Mouse (Mus musculus): Measurements from ENCODE around the gene Mboat2. TPM values are rescaled to one million over a fixed set of nuclear protein-coding genes. Genes with fewer than 3 reads are reported as not detected.

Gene Mboat2
- polyA plus RNA-seq, 1 experiment from 2014 or later, result 72.5 TPM

DNA sequence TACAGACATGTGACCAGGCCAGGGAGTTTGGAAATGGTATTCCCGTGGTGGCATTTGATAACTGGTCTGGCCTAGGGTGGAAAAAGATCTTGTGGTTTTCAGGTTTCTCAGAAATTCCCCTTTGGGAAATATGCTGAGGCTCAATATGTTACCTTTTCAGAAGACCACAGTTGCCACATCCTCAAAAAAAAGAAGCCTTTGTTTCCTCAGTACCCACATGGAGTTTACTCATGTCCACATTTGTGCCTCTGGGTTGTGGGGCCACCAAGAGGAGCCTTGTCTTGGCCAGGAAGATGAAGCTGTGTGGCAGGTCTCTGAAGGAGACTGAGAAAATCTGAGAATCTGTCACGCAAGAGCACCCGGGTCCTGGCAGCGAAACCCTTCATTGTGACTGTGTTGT, 38.0 kb downstream of the Mboat2 start:
- WGBS, result 93% methylated on average over 4 of the region's 4 CpGs
- no peaks in the 10 kb centered on the region for H3K9me3 ChIP-seq
- no peak overlapping the region for H3K9ac ChIP-seq (replicated peaks)
- no peak for ATAC-seq (replicated peaks)
- no peak overlapping the region for H3K4me3 ChIP-seq
- no peaks in the 10 kb centered on the region for H3K27me3 ChIP-seq
- no peaks in the 10 kb centered on the region for H3K36me3 ChIP-seq
- H3K27ac ChIP-seq (replicated peaks), result no peak overlapping the region
- no peak overlapping the region for H3K4me2 ChIP-seq (replicated peaks)
- H3K4me1 ChIP-seq, result peaks cover 12% of the 10 kb centered on the region

DNA sequence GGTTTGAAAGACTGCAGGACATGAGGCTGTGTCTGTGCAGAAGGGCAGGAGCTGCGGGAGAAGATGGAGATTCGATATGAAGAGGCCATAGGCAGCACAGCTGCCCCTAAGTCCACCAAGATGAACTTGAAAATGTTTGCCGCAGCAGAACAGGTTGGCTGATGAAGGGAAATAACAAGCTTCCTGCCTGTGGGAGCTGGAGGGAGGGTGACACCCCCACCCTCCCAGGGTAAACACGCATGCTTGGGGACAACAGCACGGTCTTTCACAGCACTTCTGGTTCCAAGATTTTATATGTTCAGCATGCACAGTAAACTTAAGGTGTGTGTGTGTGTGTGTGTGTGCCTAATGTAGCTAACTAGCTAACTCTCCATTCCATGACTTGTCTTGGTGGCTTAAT, 38.6 kb downstream of the Mboat2 start:
- H3K27ac ChIP-seq (replicated peaks), result no peak overlapping the region
- WGBS, result 89% methylated on average over 5 of the region's 5 CpGs

DNA sequence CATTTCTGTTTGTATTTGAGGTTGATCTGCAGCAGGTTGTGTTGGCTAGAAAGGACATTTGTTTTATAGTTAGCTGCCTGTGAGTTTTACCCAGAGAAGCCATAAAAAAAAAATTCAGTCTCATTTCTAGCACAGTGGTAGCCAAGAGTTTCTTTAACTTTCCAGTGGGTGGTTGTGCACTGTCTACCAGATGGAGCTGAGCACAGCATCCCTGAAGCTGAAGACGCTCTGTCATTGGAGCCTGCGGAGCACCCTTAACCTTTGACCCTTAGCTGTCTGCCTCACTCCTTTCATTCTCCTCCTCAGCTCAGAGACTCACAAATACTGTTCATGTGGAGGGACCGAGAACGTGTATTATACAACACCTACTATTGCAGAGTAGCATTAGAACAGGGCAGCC, 40.2 kb downstream of the Mboat2 start:
- no peaks in the 10 kb centered on the region for H3K36me3 ChIP-seq
- peaks cover 10% of the 10 kb centered on the region for H3K4me1 ChIP-seq
- H3K27me3 ChIP-seq, result no peaks in the 10 kb centered on the region
- ATAC-seq (replicated peaks), result no peak; the same call in 1 of the 2 replicates
- no peak overlapping the region for H3K4me2 ChIP-seq (replicated peaks)
- no peaks in the 10 kb centered on the region for H3K9me3 ChIP-seq
- 57% methylated on average over 4 of the region's 4 CpGs for WGBS
- H3K9ac ChIP-seq (replicated peaks), result no peak overlapping the region
- H3K27ac ChIP-seq (replicated peaks), result no peak overlapping the region
- H3K4me3 ChIP-seq, result no peak overlapping the region

More for the DNA sequence above, 38.6 kb downstream of the Mboat2 start:
- Histone ChIP-seq H3K9ac (replicated peaks) (no peak overlapping the region), H3K9me3 (no peaks in the 10 kb centered on the region), H3K4me1 (peaks cover 10% of the 10 kb centered on the region), H3K36me3 (no peaks in the 10 kb centered on the region), H3K4me3 (no peak overlapping the region), H3K27me3 (no peaks in the 10 kb centered on the region), H3K4me2 (replicated peaks) (no peak overlapping the region)
- ATAC-seq (replicated peaks), result no peak

DNA sequence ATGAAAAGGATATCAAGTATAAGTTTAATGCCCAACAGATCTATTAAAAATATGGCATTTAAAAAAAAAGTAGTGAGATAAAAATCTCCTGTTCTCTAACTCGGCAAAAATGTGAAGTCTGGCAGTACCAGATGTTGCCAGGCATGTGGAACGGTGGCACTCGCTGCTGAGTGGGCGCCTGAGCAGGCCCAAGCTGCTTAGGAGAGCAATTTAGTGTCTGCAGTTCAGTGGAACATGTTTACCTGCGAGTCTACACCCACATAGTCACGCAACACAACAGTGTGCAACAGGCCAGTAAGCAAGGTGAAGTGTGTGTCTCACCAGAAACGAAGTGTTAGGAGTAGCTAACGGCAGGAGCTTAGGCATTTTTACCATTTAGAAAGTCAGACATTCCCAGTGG, 41.6 kb downstream of the Mboat2 start:
- Histone ChIP-seq H3K27me3 (no peaks in the 10 kb centered on the region), H3K9me3 (no peaks in the 10 kb centered on the region), H3K27ac (replicated peaks) (no peak overlapping the region), H3K9ac (replicated peaks) (no peak overlapping the region), H3K36me3 (no peaks in the 10 kb centered on the region), H3K4me3 (no peak overlapping the region), H3K4me2 (replicated peaks) (no peak overlapping the region), H3K4me1 (peaks cover 13% of the 10 kb centered on the region)
- ATAC-seq (replicated peaks), result 0 out of 2 replicates have a peak, but pooled peaks have one; percentile 6
- 83% methylated on average over 8 of the region's 8 CpGs for WGBS

DNA sequence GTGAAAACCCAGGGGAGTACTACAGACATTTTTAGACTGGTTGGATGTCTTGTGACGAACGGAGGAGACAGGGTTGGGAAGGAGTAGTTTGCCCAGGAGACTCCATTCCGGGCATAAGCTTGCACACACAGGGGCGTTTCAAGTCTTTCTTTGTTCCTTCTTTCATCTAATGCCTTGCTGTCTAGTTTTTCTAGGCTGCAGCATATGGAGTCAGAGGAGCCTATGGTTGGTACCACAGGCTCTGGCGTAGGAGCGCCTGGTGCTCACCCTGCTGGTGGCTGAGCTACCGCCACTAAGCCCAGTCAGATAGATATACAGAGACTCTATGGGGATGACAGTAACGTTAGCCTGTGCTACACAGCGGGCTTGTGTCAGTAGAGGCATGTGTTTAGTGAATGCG, 42.0 kb downstream of the Mboat2 start:
- Histone ChIP-seq H3K27me3 (no peaks in the 10 kb centered on the region), H3K4me3 (no peak overlapping the region), H3K9ac (replicated peaks) (no peak overlapping the region), H3K27ac (replicated peaks) (peak overlapping the region; percentile 54; the same call in 1 of the 2 replicates), H3K4me2 (replicated peaks) (no peak overlapping the region), H3K4me1 (peaks cover 16% of the 10 kb centered on the region), H3K9me3 (no peaks in the 10 kb centered on the region), H3K36me3 (no peaks in the 10 kb centered on the region)
- 77% methylated on average over 10 of the region's 10 CpGs for WGBS
- ATAC-seq (replicated peaks), result peak; percentile 57

DNA sequence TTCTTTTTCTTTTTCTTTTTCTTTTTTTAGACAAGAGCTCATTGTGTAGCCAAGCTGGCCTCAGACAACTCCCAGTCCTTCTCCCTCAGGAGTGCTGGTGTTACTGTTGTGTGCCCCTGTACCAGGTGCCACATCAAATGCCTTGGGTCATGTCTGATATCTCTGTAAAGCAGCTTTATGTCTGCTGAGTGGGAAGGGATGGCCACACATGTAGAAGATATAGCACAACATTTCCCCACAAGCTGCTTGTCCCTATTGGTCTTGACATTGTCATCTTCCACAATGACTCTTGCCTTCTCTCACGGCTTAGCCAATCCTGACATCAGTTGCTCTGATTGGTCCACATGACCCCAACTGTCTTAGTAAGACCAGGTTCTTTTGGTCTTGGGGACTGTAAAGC, 45.2 kb downstream of the Mboat2 start:
- WGBS, result 76% methylated on average over 1 of the region's 1 CpGs

DNA sequence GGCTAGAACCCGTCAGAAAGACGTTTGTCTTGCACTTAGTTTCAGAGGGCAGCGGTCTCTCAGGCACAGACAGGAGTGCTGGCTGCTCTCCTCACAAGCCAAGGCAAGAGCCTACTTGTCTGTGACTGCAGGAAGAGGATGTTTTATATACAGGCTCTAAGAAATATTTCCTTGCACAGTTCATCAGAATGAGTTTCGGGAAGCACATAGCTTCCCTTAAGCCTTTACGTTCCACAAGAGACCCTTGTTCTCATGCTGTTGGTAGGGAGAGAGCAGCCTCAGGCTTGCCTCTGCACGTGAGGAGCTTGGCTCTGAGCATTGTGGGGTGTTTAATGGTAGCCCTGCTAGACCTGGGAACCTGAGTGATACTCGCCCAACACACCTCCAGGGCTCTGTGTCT, 46.6 kb downstream of the Mboat2 start:
- no peaks in the 10 kb centered on the region for H3K9me3 ChIP-seq
- H3K4me2 ChIP-seq (replicated peaks), result no peak overlapping the region
- H3K4me3 ChIP-seq, result no peak overlapping the region
- H3K36me3 ChIP-seq, result no peaks in the 10 kb centered on the region
- no peak for ATAC-seq (replicated peaks)
- H3K27me3 ChIP-seq, result no peaks in the 10 kb centered on the region
- H3K9ac ChIP-seq (replicated peaks), result no peak overlapping the region
- H3K27ac ChIP-seq (replicated peaks), result no peak overlapping the region
- WGBS, result 74% methylated on average over 7 of the region's 7 CpGs
- H3K4me1 ChIP-seq, result peaks cover 8% of the 10 kb centered on the region

More for the DNA sequence above, 45.2 kb downstream of the Mboat2 start:
- H3K27me3 ChIP-seq, result no peaks in the 10 kb centered on the region
- no peak for ATAC-seq (replicated peaks)
- no peak overlapping the region for H3K4me3 ChIP-seq
- no peak overlapping the region for H3K27ac ChIP-seq (replicated peaks)
- peaks cover 12% of the 10 kb centered on the region for H3K4me1 ChIP-seq
- no peaks in the 10 kb centered on the region for H3K36me3 ChIP-seq
- H3K4me2 ChIP-seq (replicated peaks), result no peak overlapping the region
- no peaks in the 10 kb centered on the region for H3K9me3 ChIP-seq
- H3K9ac ChIP-seq (replicated peaks), result no peak overlapping the region

DNA sequence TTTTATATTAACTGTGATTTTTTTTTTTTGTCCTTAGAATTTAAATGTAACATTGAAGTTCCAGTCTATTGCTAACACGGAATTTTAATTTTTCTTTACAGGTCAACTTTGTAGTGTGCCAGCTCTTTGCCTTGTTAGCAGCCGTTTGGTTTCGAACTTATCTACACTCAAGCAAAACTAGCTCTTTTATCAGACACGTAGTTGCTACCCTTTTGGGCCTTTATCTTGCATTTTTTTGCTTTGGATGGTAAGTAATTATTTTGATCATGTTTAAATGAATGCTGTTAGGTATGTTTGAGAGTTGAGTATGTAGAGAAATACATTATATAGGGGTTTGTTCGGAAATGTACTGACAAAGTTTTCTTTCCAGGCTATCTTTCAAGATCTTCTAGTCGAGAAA, 47.4 kb downstream of the Mboat2 start:
- Histone ChIP-seq H3K27ac (replicated peaks) (no peak overlapping the region), H3K9me3 (no peaks in the 10 kb centered on the region), H3K4me1 (peaks cover 6% of the 10 kb centered on the region; the same call in 1 of the 2 replicates), H3K36me3 (peaks cover 6% of the 10 kb centered on the region), H3K4me2 (replicated peaks) (no peak overlapping the region), H3K9ac (replicated peaks) (no peak overlapping the region), H3K27me3 (no peaks in the 10 kb centered on the region), H3K4me3 (no peak overlapping the region)
- WGBS, result 87% methylated on average over 6 of the region's 6 CpGs
- ATAC-seq (replicated peaks), result no peak

DNA sequence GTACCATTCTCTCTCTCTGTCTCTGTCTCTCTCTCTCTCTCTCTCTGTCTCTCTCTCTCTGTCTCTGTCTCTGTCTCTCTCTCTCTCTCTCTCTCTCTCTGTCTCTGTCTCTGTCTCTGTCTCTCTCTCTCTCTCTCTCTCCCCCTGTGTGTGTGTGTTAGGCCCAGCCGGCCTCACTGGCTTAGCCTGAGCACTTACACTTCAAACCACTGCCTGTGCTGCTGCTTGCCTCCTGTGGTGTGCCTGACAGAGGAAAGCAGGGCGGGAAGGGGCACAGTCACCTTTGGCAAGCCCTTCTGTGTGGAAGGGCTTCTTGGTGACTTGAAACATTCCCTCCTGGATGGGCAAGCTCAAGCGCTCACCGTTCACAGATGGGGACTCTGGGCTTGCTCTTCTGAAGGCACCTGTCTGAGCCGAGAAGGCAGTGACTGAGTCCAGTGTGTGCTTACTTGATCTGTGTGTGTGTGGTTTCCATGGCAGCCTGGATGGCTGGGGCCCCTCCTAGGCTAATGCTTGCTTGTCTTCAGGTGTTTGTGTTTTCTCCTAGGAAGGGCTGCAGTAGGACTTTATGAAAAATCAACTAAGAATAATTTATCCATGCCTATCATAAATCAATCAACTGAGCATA, 48.2 kb downstream of the Mboat2 start:
- Histone ChIP-seq H3K4me3 (no peak overlapping the region), H3K4me1 (peaks cover 6% of the 10 kb centered on the region; the same call in 1 of the 2 replicates), H3K9ac (replicated peaks) (no peak overlapping the region), H3K27me3 (no peaks in the 10 kb centered on the region), H3K9me3 (no peaks in the 10 kb centered on the region), H3K27ac (replicated peaks) (no peak overlapping the region), H3K36me3 (peaks cover 13% of the 10 kb centered on the region), H3K4me2 (replicated peaks) (no peak overlapping the region)
- no peak for ATAC-seq (replicated peaks)
- WGBS, result 45% methylated on average over 5 of the region's 5 CpGs

DNA sequence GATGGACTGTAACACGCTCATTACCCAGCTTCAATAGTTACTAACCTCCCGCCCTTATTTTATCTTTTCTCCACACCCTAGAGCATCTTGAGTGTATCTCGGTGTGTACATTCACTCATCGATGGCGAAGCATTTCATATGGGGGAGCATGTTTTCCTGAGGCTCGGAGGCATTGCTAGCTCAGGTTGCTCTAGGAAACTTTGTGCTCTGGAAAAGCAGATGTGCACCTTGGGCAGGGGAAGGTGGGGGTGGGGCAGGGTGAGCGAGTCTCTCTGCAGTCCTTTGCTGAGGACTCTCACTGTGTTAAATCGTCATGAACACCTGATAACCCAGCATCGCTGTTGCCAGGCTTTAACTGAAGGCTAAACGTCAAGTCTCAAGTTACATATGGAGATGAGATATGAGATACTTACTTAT, 48.9 kb downstream of the Mboat2 start:
- Histone ChIP-seq H3K9me3 (no peaks in the 10 kb centered on the region), H3K27me3 (no peaks in the 10 kb centered on the region), H3K9ac (replicated peaks) (no peak overlapping the region), H3K4me3 (no peak overlapping the region), H3K4me2 (replicated peaks) (no peak overlapping the region), H3K27ac (replicated peaks) (no peak overlapping the region), H3K36me3 (peaks cover 20% of the 10 kb centered on the region), H3K4me1 (peaks cover 6% of the 10 kb centered on the region; the same call in 1 of the 2 replicates)
- 87% methylated on average over 10 of the region's 10 CpGs for WGBS
- no peak for ATAC-seq (replicated peaks)

DNA sequence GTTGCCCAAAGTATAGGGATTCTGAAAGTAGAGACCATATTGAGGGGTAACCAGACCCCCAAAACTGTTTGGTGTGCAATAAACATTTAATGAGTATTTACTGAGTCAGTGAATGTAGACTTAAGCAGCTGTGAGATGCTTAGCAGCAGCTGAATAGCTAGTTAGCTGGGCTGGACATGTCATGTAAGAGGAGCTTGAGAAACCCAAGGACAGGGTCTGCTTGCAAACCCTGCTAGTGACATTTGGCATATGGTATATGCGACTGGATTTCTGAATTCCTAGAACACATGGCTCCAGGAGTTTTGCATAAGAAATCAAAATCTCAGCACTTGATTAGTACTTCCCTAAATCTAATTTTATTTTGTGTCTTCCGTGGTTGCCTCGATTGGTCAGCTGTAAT, 52.6 kb downstream of the Mboat2 start:
- WGBS, result 92% methylated on average over 3 of the region's 3 CpGs

DNA sequence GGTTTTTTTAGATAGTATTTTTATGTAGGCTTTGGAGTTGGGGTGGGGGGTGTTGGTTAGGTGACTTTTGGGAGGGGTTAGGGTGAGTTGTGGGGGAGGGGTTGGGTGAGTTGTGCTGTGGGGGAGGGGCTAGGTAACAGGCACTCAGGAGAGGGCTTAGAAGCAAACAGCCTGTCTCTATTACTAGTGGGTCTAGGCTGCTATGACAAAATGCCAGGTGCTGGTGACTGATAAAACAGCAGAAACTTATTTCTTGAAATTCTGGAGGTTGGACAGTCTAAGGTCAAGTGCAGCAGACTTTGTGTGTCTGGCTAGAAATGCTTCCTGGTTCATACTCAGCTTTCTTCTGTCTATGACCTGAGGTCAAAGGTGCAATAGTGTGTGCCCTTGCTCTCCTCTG, 56.1 kb downstream of the Mboat2 start:
- Histone ChIP-seq H3K27me3 (no peaks in the 10 kb centered on the region), H3K4me1 (no peaks in the 10 kb centered on the region), H3K27ac (replicated peaks) (no peak overlapping the region), H3K4me2 (replicated peaks) (no peak overlapping the region), H3K36me3 (peaks cover 30% of the 10 kb centered on the region), H3K9ac (replicated peaks) (no peak overlapping the region), H3K9me3 (no peaks in the 10 kb centered on the region), H3K4me3 (no peak overlapping the region)
- ATAC-seq (replicated peaks), result no peak

More for the DNA sequence above, 52.6 kb downstream of the Mboat2 start:
- no peak overlapping the region for H3K9ac ChIP-seq (replicated peaks)
- H3K4me2 ChIP-seq (replicated peaks), result no peak overlapping the region
- no peaks in the 10 kb centered on the region for H3K9me3 ChIP-seq
- no peak overlapping the region for H3K27ac ChIP-seq (replicated peaks)
- H3K36me3 ChIP-seq, result peaks cover 26% of the 10 kb centered on the region
- H3K27me3 ChIP-seq, result no peaks in the 10 kb centered on the region
- H3K4me3 ChIP-seq, result no peak overlapping the region
- ATAC-seq (replicated peaks), result no peak
- no peaks in the 10 kb centered on the region for H3K4me1 ChIP-seq
